Mouse (Mus musculus) limb, embryonic 10.5 days (tissue): Measurements from ENCODE around the gene Gm28048. TPM values are rescaled to one million over a fixed set of nuclear protein-coding genes. Genes with fewer than 3 reads are reported as not detected.

ENCODE experiments used
- DNase-seq: peaks from one replicate; pipeline ENCODE4 v3.0.0-alpha.2; 2017; ENCODE audit warnings: low spot score
- H3K27ac ChIP-seq: fragments of 300-500 bp; sonication (generic); 2 replicates; pipeline ENCODE4 v1.5.1; 2016; ENCODE audit warnings: mild to moderate bottlenecking
- H3K27me3 ChIP-seq: fragments of 300-500 bp; sonication (generic); 2 replicates; pipeline ENCODE4 v1.6.1; 2016; ENCODE audit warnings: low read depth, mild to moderate bottlenecking; ENCODE audit not compliant: poor library complexity, severe bottlenecking
- H3K36me3 ChIP-seq: fragments of 300-500 bp; sonication (generic); 2 replicates; pipeline ENCODE4 v1.6.1; 2016; ENCODE audit warnings: mild to moderate bottlenecking, moderate library complexity
- H3K4me1 ChIP-seq: fragments of 300-500 bp; sonication (generic); 2 replicates; pipeline ENCODE4 v1.6.1; 2016
- H3K4me3 ChIP-seq: fragments of 300-500 bp; sonication (generic); 2 replicates; pipeline ENCODE4 v1.5.1; 2016; ENCODE audit warnings: mild to moderate bottlenecking, moderate library complexity
- H3K9me3 ChIP-seq: fragments of 300-500 bp; sonication (generic); replicated peaks from 2 replicates; pipeline ENCODE4 v1.6.1; 2016; ENCODE audit warnings: mild to moderate bottlenecking
- WGBS: fragments of 180-500 bp; shearing (Covaris S2); methylation state at CpG from one replicate; pipeline ENCODE4 v1.1.7; 2016; 5-methylcytosine and 5-hydroxymethylcytosine counted together
- polyA plus RNA-seq: library from polyadenylated mRNA; unstranded; fragments of >200 nt; fragmentation: Nextera tagmentation; extraction: Ambion mirVana; gene quantifications from 2 replicates; pipeline ENCODE4 v1.2.1, GENCODE M21; 2016

Gm28048 gene
- polyA plus RNA-seq, 1 experiment from 2014 or later, result 4.1 TPM

GRCm38 (mm10) chr11:22846960-22847731, 134.7 kb downstream of the Gm28048 start:
- no peak for DNase-seq
- H3K9me3 ChIP-seq, result no peaks in the 10 kb centered on the region
- no peak overlapping the region for H3K27ac ChIP-seq
- peaks cover 21% of the 10 kb centered on the region for H3K4me1 ChIP-seq
- no peaks in the 10 kb centered on the region for H3K27me3 ChIP-seq
- 40% methylated on average over 8 of the region's 8 CpGs for WGBS
- no peak overlapping the region for H3K4me3 ChIP-seq
- no peaks in the 10 kb centered on the region for H3K36me3 ChIP-seq

GRCm38 (mm10) chr11:22846093-22846835, 135.6 kb downstream of the Gm28048 start:
- 61% methylated on average over 6 of the region's 6 CpGs for WGBS
- H3K4me1 ChIP-seq, result peaks cover 21% of the 10 kb centered on the region

GRCm38 (mm10) chr11:22844754-22845718, 136.9 kb downstream of the Gm28048 start:
- WGBS, result 72% methylated on average over 4 of the region's 4 CpGs
- DNase-seq, result no peak
- Histone ChIP-seq H3K4me1 (peaks cover 21% of the 10 kb centered on the region), H3K27me3 (no peaks in the 10 kb centered on the region), H3K9me3 (no peaks in the 10 kb centered on the region), H3K4me3 (no peak overlapping the region), H3K27ac (no peak overlapping the region), H3K36me3 (no peaks in the 10 kb centered on the region)

More at GRCm38 (mm10) chr11:22846093-22846835, 135.6 kb downstream of the Gm28048 start:
- no peak overlapping the region for H3K27ac ChIP-seq
- H3K4me3 ChIP-seq, result no peak overlapping the region
- no peak for DNase-seq
- H3K27me3 ChIP-seq, result no peaks in the 10 kb centered on the region
- no peaks in the 10 kb centered on the region for H3K9me3 ChIP-seq
- H3K36me3 ChIP-seq, result no peaks in the 10 kb centered on the region

GRCm38 (mm10) chr11:22839456-22839855, 142.4 kb downstream of the Gm28048 start:
- 85% methylated on average over 3 of the region's 3 CpGs for WGBS
- no peaks in the 10 kb centered on the region for H3K4me1 ChIP-seq

GRCm38 (mm10) chr11:22838361-22838760, 143.5 kb downstream of the Gm28048 start:
- H3K27me3 ChIP-seq, result no peaks in the 10 kb centered on the region
- 78% methylated on average over 1 of the region's 1 CpGs for WGBS
- DNase-seq, result no peak
- H3K36me3 ChIP-seq, result no peaks in the 10 kb centered on the region
- no peaks in the 10 kb centered on the region for H3K9me3 ChIP-seq
- no peak overlapping the region for H3K4me3 ChIP-seq
- H3K27ac ChIP-seq, result no peak overlapping the region
- H3K4me1 ChIP-seq, result no peaks in the 10 kb centered on the region

More at GRCm38 (mm10) chr11:22839456-22839855, 142.4 kb downstream of the Gm28048 start:
- no peak for DNase-seq
- H3K27me3 ChIP-seq, result no peaks in the 10 kb centered on the region
- H3K36me3 ChIP-seq, result no peaks in the 10 kb centered on the region
- no peaks in the 10 kb centered on the region for H3K9me3 ChIP-seq
- H3K27ac ChIP-seq, result no peak overlapping the region
- H3K4me3 ChIP-seq, result no peak overlapping the region

- WGBS, result 95% methylated on average over 10 of the region's 10 CpGs
- no peaks in the 10 kb centered on the region for H3K27me3 ChIP-seq
Measured at GRCm38 (mm10) chr11:22836269-22836668, 145.6 kb downstream of the Gm28048 start.

GRCm38 (mm10) chr11:22832600-22832999, 149.3 kb downstream of the Gm28048 start:
- no peak overlapping the region for H3K27ac ChIP-seq
- no peaks in the 10 kb centered on the region for H3K36me3 ChIP-seq
- H3K4me3 ChIP-seq, result no peak overlapping the region
- DNase-seq, result no peak
- H3K4me1 ChIP-seq, result peaks cover 10% of the 10 kb centered on the region; the same call in 1 of the 2 replicates
- no peaks in the 10 kb centered on the region for H3K9me3 ChIP-seq
- 86% methylated on average over 4 of the region's 4 CpGs for WGBS
- H3K27me3 ChIP-seq, result no peaks in the 10 kb centered on the region

More at GRCm38 (mm10) chr11:22836269-22836668, 145.6 kb downstream of the Gm28048 start:
- DNase-seq, result no peak
- no peaks in the 10 kb centered on the region for H3K36me3 ChIP-seq
- H3K4me3 ChIP-seq, result no peak overlapping the region
- H3K9me3 ChIP-seq, result no peaks in the 10 kb centered on the region
- H3K4me1 ChIP-seq, result no peaks in the 10 kb centered on the region
- no peak overlapping the region for H3K27ac ChIP-seq

GRCm38 (mm10) chr11:22831916-22832315, 150.0 kb downstream of the Gm28048 start:
- 89% methylated on average over 11 of the region's 11 CpGs for WGBS
- no peak for DNase-seq
- H3K27ac ChIP-seq, result no peak overlapping the region

GRCm38 (mm10) chr11:22830684-22831083, 151.2 kb downstream of the Gm28048 start:
- Histone ChIP-seq H3K27me3 (no peaks in the 10 kb centered on the region), H3K4me3 (no peak overlapping the region), H3K27ac (0 out of 2 replicates have a peak overlapping the region, but pooled peaks have one; percentile 25), H3K36me3 (no peaks in the 10 kb centered on the region), H3K4me1 (peaks cover 12% of the 10 kb centered on the region; the same call in 1 of the 2 replicates), H3K9me3 (no peaks in the 10 kb centered on the region)
- no peak for DNase-seq
- 80% methylated on average over 6 of the region's 6 CpGs for WGBS

More at GRCm38 (mm10) chr11:22831916-22832315, 150.0 kb downstream of the Gm28048 start:
- no peaks in the 10 kb centered on the region for H3K27me3 ChIP-seq
- H3K4me1 ChIP-seq, result peaks cover 12% of the 10 kb centered on the region; the same call in 1 of the 2 replicates
- no peaks in the 10 kb centered on the region for H3K36me3 ChIP-seq
- no peak overlapping the region for H3K4me3 ChIP-seq
- no peaks in the 10 kb centered on the region for H3K9me3 ChIP-seq

- Histone ChIP-seq H3K36me3 (no peaks in the 10 kb centered on the region), H3K4me3 (no peak overlapping the region), H3K27ac (0 out of 2 replicates have a peak overlapping the region, but pooled peaks have one; percentile 25), H3K27me3 (no peaks in the 10 kb centered on the region), H3K9me3 (no peaks in the 10 kb centered on the region), H3K4me1 (peaks cover 12% of the 10 kb centered on the region; the same call in 1 of the 2 replicates)
- 73% methylated on average over 5 of the region's 5 CpGs for WGBS
- DNase-seq, result no peak
Measured at GRCm38 (mm10) chr11:22830179-22830611, 151.7 kb downstream of the Gm28048 start.

- 94% methylated on average over 15 of the region's 15 CpGs for WGBS
- Histone ChIP-seq H3K4me1 (peaks cover 16% of the 10 kb centered on the region), H3K36me3 (no peaks in the 10 kb centered on the region), H3K4me3 (no peak overlapping the region), H3K27ac (no peak overlapping the region), H3K9me3 (no peaks in the 10 kb centered on the region), H3K27me3 (no peaks in the 10 kb centered on the region)
- no peak for DNase-seq
Measured at GRCm38 (mm10) chr11:22828988-22829632, 152.8 kb downstream of the Gm28048 start.
